Mouse (Mus musculus): ENCODE results near the gene Dapk2.

Dapk2 gene

DNA sequence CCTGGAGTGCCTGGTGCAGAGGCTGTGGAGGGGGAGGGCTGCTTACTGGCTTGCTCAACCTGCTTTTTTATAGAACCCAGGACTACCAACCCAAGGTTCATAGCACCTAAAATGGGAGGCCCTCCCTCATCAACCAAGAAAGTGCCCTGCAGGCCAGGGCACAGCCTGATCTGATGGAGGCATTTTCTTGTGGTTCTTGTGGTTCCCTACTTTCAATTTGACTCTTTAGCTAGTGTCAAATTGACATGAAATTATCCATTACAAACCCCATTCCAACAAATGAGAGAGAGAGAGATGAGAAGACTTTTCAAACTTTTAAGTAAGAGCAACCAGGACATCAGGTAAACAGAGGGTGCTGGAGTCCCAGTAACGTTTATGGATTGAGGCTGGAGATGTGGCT, 15.8 kb upstream of the Dapk2 start:
- DNase-seq (ENCODE audit: low read depth, low spot score), result no peak

DNA sequence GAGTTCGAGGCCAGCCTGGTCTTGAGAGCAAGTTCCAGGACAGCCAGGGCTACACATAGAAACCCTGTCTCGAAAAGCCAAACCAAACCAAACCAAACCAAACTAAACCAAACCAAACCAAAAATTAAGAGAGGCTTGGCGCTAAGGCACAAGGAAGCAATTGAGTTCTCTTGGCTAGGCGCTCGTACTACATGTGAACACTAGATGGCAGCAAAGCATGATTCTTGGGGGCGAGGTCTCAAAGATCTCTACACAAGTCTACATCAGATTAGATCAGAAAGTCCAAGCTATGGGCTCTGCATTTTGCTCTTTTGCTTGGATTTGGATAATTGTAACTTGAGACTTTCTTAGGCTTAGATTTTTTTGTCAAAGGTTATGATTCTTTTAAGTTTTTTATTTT, 13.8 kb upstream of the Dapk2 start:
- DNase-seq (ENCODE audit: low read depth, low spot score), result peak; percentile 82

DNA sequence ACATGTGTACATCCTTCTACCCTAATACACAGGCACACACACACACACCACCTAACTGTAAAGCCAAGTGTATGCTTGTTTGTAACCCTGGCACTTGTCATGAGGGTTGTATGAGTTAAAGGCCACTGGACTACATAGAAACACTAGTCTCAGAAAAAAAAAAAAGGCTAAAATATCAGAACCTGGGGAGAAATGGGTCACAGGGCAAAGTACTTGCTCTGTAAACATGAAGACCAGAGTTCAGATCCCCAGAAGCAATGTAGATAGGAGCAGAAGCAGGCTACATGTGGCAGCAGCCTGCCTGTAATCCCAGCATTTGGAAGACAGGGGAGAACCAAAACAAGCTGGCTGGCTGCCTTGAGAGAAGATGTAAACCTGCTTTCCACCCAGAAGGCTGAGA, 11.9 kb upstream of the Dapk2 start:
- DNase-seq (ENCODE audit: low read depth, low spot score), result no peak

GRCm38 (mm10) chr9:66152011-66152410, 6.0 kb upstream of the Dapk2 start:
- DNase-seq (ENCODE audit: low read depth, low spot score), result peak; percentile 12

DNA sequence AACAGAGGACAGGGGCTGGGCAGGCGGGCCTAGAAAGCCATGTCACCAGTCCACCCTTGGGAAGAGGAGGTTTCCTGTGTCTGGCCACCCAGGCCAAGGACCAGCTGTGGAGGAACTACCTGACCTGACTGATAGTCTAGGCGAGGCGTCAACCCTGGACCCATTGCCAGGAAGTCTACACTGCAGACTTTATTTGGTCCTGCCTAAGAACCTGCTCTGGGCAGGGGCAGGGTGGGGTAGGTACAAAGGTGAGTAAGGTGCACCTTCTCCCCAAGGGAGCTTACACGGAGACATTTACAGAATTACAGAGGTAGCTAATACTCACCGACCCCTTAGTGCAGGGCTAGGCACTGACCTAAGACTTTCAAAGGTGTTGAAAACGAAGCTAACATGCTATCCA, 4.4 kb upstream of the Dapk2 start:
- no peak for DNase-seq (ENCODE audit: low read depth, low spot score)

DNA sequence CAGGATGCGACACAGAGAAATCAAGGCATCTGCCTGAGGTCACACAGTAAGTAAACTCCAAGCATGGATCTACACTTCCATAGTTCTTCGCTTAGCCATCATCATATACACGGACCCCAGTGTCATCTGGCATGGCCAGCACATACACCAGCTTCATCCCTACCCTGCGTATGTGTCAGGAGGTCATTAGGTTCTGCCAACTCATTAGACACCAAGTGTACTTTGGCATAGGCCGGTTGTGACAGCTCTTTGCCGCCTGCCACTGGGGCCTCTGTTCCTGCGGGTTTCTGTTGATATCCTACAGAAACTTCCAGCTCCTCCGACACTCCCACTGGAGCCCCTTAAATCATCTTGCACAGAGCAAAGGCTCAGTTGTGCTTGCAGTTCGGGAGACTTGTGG, 4.0 kb upstream of the Dapk2 start:
- DNase-seq (ENCODE audit: low read depth, low spot score), result no peak

DNA sequence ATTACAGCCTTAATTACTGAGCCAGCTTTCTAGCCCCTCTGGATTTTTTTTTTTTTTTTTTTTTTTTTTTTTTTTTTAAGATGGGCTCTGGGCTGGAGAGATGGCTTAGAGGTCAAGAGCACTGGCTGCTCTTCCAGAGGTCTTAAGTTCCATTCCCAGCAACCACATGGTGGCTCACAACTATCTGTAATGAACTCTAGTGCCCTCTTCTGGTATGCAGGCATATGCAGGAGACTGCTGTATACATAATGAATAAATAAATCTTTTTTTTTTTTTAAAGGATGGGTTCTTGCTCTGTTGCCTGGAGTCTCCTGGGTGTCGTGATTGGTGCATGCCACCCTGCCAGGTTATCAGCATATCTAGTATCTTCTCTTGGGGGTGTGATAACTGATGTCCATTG, 2.5 kb upstream of the Dapk2 start:
- peak; percentile 37 for DNase-seq (ENCODE audit: low read depth, low spot score)

GRCm38 (mm10) chr9:66158885-66159430, 935 bp downstream of the Dapk2 start:
- DNase-seq (ENCODE audit: low read depth, low spot score), result no peak

GRCm38 (mm10) chr9:66160155-66160554, 2.1 kb downstream of the Dapk2 start:
- peak; percentile 42 for DNase-seq (ENCODE audit: low read depth, low spot score)

DNA sequence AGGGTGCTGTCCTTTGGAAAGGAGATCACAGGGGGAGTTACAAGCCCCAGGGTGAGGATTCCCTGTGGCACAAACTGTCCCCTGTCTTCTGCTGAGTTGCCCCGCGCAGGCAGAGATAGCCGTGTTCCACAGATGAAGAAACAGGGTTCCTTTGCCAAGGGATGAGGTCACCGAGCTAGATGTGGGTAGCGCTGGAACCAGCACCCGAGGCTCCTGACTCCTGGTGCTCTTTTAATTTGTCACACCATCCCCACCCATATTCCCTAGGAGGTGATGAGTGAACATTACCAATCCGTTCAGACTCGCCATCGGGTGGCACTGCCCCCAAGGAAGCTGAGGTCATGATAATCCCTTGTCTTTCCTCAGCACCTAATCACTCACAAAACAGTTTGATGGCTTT, 5.0 kb downstream of the Dapk2 start:
- DNase-seq (ENCODE audit: low read depth, low spot score), result no peak

DNA sequence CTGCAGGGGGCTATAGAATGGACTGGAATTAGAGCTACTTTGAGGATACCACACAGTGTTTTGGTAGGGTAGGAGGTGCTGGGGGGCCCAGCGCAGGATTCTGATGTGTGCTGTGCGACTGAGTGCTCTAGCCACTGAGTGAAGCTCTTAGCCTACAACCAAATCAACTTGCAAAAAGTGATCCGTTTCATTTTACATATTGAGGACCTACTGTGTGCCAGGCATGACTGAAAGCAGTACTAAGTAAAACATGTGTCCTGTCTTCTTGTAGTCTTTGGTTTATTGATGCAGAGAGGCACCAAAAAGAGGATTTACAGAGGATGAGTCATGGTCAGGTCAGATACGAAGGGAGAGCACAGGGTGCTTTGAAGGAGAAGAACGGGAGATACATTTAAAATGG, 9.2 kb downstream of the Dapk2 start:
- no peak for DNase-seq (ENCODE audit: low read depth, low spot score)

DNA sequence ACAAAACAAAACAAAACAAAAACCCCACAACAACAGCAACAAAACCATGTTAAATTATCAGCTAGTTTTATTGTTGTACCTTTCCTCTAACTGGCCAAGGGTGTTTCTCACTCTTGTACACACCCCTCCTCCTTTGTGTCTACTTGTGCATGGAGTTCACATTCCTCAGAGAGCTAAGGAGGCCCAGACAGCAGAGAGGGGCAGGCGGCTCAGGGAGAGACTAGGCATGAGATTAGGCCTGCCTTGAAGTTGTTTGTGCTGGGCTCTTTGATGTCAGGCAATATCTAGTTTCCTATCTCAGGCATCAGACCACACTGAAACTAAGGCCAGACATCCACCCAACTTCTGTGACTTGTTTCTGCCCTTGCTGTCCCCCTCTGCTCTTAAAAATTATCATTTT, 10.2 kb downstream of the Dapk2 start:
- DNase-seq (ENCODE audit: low read depth, low spot score), result peak; percentile 13

DNA sequence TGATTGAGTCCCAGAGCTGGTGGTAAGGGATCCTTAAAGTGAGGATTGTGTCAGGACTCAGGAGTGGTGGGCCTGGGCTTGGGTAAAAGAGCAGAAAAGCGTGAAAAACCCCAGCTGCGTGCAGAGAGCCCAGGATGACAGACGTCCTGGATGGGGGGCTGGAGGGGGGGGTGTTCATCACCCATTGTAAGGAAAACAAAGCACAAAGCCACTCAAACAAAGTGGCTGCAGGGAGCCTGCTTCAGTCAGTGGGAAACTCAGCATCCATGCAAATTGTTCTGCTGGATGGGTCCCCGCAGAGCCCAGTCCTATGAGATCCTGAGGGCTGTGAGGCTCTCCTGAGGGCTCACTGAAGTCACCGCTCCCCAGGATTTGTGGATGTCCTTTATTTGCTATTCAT, 12.5 kb downstream of the Dapk2 start:
- no peak for DNase-seq (ENCODE audit: low read depth, low spot score)

- no peak for DNase-seq (ENCODE audit: low read depth, low spot score)
Measured at GRCm38 (mm10) chr9:66171275-66171921, 13.4 kb downstream of the Dapk2 start.

DNA sequence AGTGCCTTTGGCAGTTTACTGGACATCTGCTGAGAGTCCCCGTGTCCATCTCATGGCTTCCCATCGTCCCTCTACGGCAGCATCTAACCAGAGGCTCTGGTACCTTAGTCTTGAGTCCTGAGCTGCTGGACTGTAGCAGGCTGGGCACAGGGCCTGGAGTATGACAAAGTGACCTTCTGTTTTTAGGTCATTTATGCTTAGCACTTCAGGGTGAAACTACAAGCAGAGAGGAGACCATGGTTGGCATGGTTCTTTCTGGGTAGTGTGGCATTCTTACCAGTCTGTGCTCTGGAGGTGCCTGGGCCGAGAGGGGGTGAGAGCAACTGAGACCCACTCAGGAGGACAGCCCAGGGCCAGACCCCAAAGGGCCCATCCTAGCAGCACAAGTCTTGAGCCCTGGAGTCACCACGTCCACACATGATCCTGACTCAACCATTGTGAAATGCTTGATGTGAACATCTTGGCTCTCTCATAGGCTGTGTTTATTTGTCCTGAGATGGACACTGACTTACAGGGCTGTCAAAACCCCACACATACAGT, 15.4 kb downstream of the Dapk2 start:
- DNase-seq (ENCODE audit: low read depth, low spot score), result no peak

- DNase-seq (ENCODE audit: low read depth, low spot score), result no peak
Measured at GRCm38 (mm10) chr9:66174985-66175384, 17.0 kb downstream of the Dapk2 start.

DNA sequence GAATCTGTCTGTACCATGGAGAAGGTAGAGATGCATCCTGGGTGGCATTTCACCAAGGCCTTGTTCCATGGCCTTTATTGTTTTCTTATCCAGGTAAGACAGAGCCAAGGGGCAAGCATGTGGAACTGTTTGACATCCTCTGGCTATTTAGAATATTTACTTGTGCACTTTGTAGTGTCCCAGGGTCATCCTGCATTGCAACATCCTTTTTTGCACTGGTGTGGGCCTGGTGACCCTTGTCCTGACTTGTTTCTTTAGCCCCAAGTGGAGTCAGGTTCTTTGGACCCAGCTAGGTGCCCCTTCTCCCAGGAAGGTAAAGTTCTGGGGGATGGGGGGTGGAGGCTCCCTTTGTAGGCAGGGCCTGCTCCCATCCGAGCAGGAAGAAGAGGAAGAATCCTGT, 20.0 kb downstream of the Dapk2 start:
- DNase-seq (ENCODE audit: low read depth, low spot score), result no peak

GRCm38 (mm10) chr9:66179795-66180194, 21.8 kb downstream of the Dapk2 start:
- no peak for DNase-seq (ENCODE audit: low read depth, low spot score)

GRCm38 (mm10) chr9:66181126-66181825, 23.3 kb downstream of the Dapk2 start:
- peak; percentile 72 for DNase-seq (ENCODE audit: low read depth, low spot score)

- no peak for DNase-seq (ENCODE audit: low read depth, low spot score)
Measured at GRCm38 (mm10) chr9:66181826-66182678, 24.0 kb downstream of the Dapk2 start.

DNA sequence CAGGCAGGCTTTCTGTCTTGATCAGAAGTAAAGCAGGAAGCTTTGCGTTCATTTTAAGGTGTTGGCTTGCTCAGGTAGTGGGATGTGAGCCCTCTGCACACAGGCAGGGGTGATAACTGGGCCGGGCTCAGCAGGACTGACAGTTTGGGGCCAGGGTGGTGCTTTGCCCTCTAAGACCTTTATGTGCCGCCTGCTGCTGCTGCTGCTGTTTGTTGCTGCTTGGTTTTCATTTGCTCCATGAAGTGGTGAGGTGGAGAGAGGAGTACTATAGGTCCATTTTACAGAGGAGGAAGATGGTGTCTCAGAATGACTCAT, 24.6 kb downstream of the Dapk2 start:
- DNase-seq (ENCODE audit: low read depth, low spot score), result no peak

GRCm38 (mm10) chr9:66183023-66183422, 25.0 kb downstream of the Dapk2 start:
- no peak for DNase-seq (ENCODE audit: low read depth, low spot score)

Data from ZHBTc4 (cell line).